In the genomic region with DNA sequence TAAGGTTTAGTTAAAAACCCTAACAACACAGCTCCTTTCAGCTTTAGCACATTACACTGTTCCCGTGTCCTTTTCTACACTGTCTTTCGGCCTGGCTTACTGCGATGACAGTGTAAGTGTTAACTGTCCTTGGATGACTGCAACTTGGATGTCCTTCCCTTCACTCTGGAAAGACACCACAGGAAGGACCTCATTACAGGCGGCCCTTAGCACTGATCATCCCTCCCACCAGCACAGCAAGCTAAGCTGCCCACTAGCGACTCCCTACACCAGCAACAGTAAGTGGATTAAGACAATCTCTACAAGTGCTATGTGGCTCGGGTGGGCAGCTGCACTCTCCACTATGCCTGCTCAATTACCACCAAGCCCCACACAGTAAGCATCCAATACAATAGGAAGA, we compare ENCODE assay signal across 27 mouse cellular contexts. TPM values are rescaled to one million over a fixed set of nuclear protein-coding genes. Genes with fewer than 3 reads are reported as not detected.
DNase-seq lines count a peak whose midpoint lies in the region; ATAC-seq and TF ChIP-seq lines count a peak whose summit lies in the region.
"Had no signal": no experiment of that assay in that cellular context is flagged by ENCODE, and none has a peak within 500 bp of the region (broad histone marks: within the 10 kb centered on the region; RNA-seq: fewer than 3 reads in every experiment).

No protein-coding gene starts in this region.

- no peaks in the 10 kb centered on the region for H3K9me3 ChIP-seq in liver, embryonic 11.5 days (ENCODE audit: control insufficient read depth, low read length)
- H3K9me3 ChIP-seq in ES-Bruce4 (replicated peaks; ENCODE audit: control insufficient read depth, insufficient read depth, low read length, poor library complexity, severe bottlenecking): no peaks in the 10 kb centered on the region
- H3K9me3 ChIP-seq: embryonic facial prominence, embryonic 10.5 days; embryonic facial prominence, embryonic 12.5 days; forebrain, embryonic 13.5 days; forebrain, embryonic 15.5 days; G1E had no signal

- H3K4me1 ChIP-seq in liver, embryonic 11.5 days (replicated peaks; ENCODE audit: control insufficient read depth, insufficient read depth, low read length): no peaks in the 10 kb centered on the region
- H3K4me1 ChIP-seq in ES-Bruce4 (ENCODE audit: control insufficient read depth, insufficient read depth, low read length): peaks cover 5% of the 10 kb centered on the region
- H3K4me1 ChIP-seq: embryonic facial prominence, embryonic 10.5 days; embryonic facial prominence, embryonic 12.5 days; forebrain, embryonic 13.5 days; forebrain, embryonic 15.5 days had no signal

- H3K9ac ChIP-seq in liver, embryonic 11.5 days (ENCODE audit: low read depth, low read length): no peak overlapping the region
- no peak overlapping the region for H3K9ac ChIP-seq in ES-Bruce4 (ENCODE audit: low read depth, poor library complexity, severe bottlenecking)
- H3K9ac ChIP-seq: embryonic facial prominence, embryonic 12.5 days; forebrain, embryonic 13.5 days; forebrain, embryonic 15.5 days had no signal

- no peak for TF ChIP-seq POLR2A in ES-Bruce4 (IDR thresholded peaks at IDR 0.05; ENCODE audit: insufficient read depth, low read length)

- no peak for TF ChIP-seq CTCF in ES-Bruce4 (IDR thresholded peaks at IDR 0.05; ENCODE audit: low read depth, low read length)

- no peak overlapping the region for H3K4me3 ChIP-seq in liver, embryonic 11.5 days (ENCODE audit: low read depth, low read length)
- no peak overlapping the region for H3K4me3 ChIP-seq in ES-Bruce4 (ENCODE audit: low read depth, low read length)
- H3K4me3 ChIP-seq: embryonic facial prominence, embryonic 10.5 days; embryonic facial prominence, embryonic 12.5 days; forebrain, embryonic 13.5 days; forebrain, embryonic 15.5 days had no signal

- H3K36me3 ChIP-seq in liver, embryonic 11.5 days (ENCODE audit: control insufficient read depth, insufficient read depth, low read length): peaks cover 19% of the 10 kb centered on the region
- peaks cover 6% of the 10 kb centered on the region for H3K36me3 ChIP-seq in ES-Bruce4 (ENCODE audit: control insufficient read depth, insufficient read depth, low read length, poor library complexity, severe bottlenecking)

- no peak for TF ChIP-seq EP300 in ES-Bruce4 (IDR thresholded peaks at IDR 0.05; ENCODE audit: insufficient read depth, low read depth, low read length)

- ATAC-seq in liver, embryonic 11.5 days (replicated peaks; ENCODE audit: low FRiP score): no peak
- ATAC-seq: activated CD4-positive, CD25-positive, alpha-beta regulatory T cell, adult 4 months; forebrain, embryonic 13.5 days; forebrain, embryonic 15.5 days; Patski had no signal

- WGBS in liver, embryonic 11.5 days: 86% methylated on average over 6 of the region's 6 CpGs

- H3K27me3 ChIP-seq in liver, embryonic 11.5 days (replicated peaks; ENCODE audit: control insufficient read depth, insufficient read depth, low read length): no peaks in the 10 kb centered on the region
- H3K27me3 ChIP-seq in ES-Bruce4 (ENCODE audit: control insufficient read depth, insufficient read depth, low read length, poor library complexity, severe bottlenecking): no peaks in the 10 kb centered on the region
- H3K27me3 ChIP-seq: embryonic facial prominence, embryonic 12.5 days; forebrain, embryonic 13.5 days; forebrain, embryonic 15.5 days; Patski had no signal

- DNase-seq in heart, adult 11 months: peak; percentile 83
- DNase-seq in heart, postnatal 4 days: no peak
- DNase-seq in liver, embryonic 11.5 days (ENCODE audit: low spot score): peak; percentile 2
- DNase-seq in liver: no peak
- peak; percentile 6 for DNase-seq in retina, postnatal 1 day
- DNase-seq in urinary bladder, postnatal 10 days (ENCODE audit: low spot score): no peak
- DNase-seq: adrenal gland, adult 8-10 months; adrenal gland, postnatal 14 days; adrenal gland, postnatal 36 days; cerebellum, adult 11-12 months; cerebellum, adult 2 months; cerebellum, adult 9-10 months; cerebellum, postnatal 10 days; cerebellum, postnatal 25 days had no signal

- H3K27ac ChIP-seq in liver, embryonic 11.5 days (ENCODE audit: low read depth, low read length): no peak overlapping the region
- peak overlapping the region; percentile 30; the same call in 1 of the 2 replicates for H3K27ac ChIP-seq in ES-Bruce4 (ENCODE audit: insufficient read depth, low read length)
- H3K27ac ChIP-seq: embryonic facial prominence, embryonic 10.5 days; embryonic facial prominence, embryonic 12.5 days; forebrain, embryonic 13.5 days; forebrain, embryonic 15.5 days had no signal

- H3K4me2 ChIP-seq in liver, embryonic 11.5 days: no peak overlapping the region
- H3K4me2 ChIP-seq: embryonic facial prominence, embryonic 12.5 days; forebrain, embryonic 13.5 days; forebrain, embryonic 15.5 days had no signal

RNA-seq across cellular contexts. Expression of gene E130116L18Rik, which starts 53.4 kb away (rescaled TPM):
- not detected for total RNA-seq in heart, postnatal 4 days (2021)
- polyA plus RNA-seq in liver, embryonic 11.5 days (2014; fragmentation: Nextera tagmentation; extraction: Ambion mirVana): not detected in 2 replicates
- not detected in 2 replicates for polyA plus RNA-seq in ES-Bruce4 (2011; ENCODE audit: insufficient read depth, insufficient read length, low read depth, missing spikeins)
- total RNA-seq: adrenal gland, adult 18-20 months; adrenal gland, adult 8-10 months; adrenal gland, postnatal 14 days; adrenal gland, postnatal 36 days; G1E had no signal
- polyA plus RNA-seq: activated CD4-positive, CD25-positive, alpha-beta regulatory T cell, adult 4 months; C2C12; cerebellum, adult 2 months; cortical plate, adult 2 months; embryonic facial prominence, embryonic 12.5 days; embryonic facial prominence, embryonic 14.5 days; forebrain, embryonic 11.5 days; forebrain, embryonic 13.5 days; forebrain, embryonic 15.5 days; G1E had no signal

RNA-seq across cellular contexts. Expression of gene Galnt11, which starts 54.7 kb away (rescaled TPM):
- total RNA-seq in heart, postnatal 4 days (2021): 10 to 100 TPM; 32.6 to 33.8 TPM
- polyA plus RNA-seq in liver, embryonic 11.5 days (2014; fragmentation: Nextera tagmentation; extraction: Ambion mirVana): 14.9 and 15.4 TPM in 2 replicates
- polyA plus RNA-seq in ES-Bruce4 (2011; ENCODE audit: insufficient read depth, insufficient read length, low read depth, missing spikeins): 17.6 and 18.9 TPM in 2 replicates
- polyA plus RNA-seq: G1E had no signal

Comparison
In these comparisons a context has a peak if more than half of its experiments do, and no peak if none do; other contexts are left out.
1. DNase-seq: peak in heart, adult 11 months (single experiment), liver, embryonic 11.5 days (single experiment) and retina, postnatal 1 day (single experiment); none in heart, postnatal 4 days (single experiment), liver (single experiment) and urinary bladder, postnatal 10 days (single experiment).